Mouse (Mus musculus): ENCODE results near the gene Gm5934. TPM values are rescaled to one million over a fixed set of nuclear protein-coding genes. Genes with fewer than 3 reads are reported as not detected.

The Gm5934 gene
- not detected in 2 replicates for total RNA-seq (2023)

GRCm38 (mm10) chrX:24500660-24501059, at the start of gene Gm5934:
Gm5934 (minus strand) TSS chrX:24500760.

Other genes with a start within 250 kb of the Gm5934 start
- not detected in 2 replicates for gene Gm4297, start 74.1 kb upstream of the Gm5934 start, total RNA-seq (2023)